Mouse (Mus musculus) ES-Bruce4 (cell line): ENCODE measurements at regions not wholly inside any gene's neighbourhood (a gene's known extent, or its start where the extent isn't known, plus 50 kb on each side); places are given as distances from the start of the nearest gene placed in this dataset.

Source experiments
- CTCF ChIP-seq: IDR thresholded peaks from one replicate; pipeline ENCODE4 v1.8.1; 2011; ENCODE audit warnings: low read depth, low read length
- POLR2A ChIP-seq: IDR thresholded peaks from one replicate; pipeline ENCODE4 v1.8.1; 2011; ENCODE audit warnings: low read length; ENCODE audit not compliant: insufficient read depth

GRCm38 (mm10) chr5:51917812-51918448 lies 272.4 kb downstream of the Dhx15 start:
- TF ChIP-seq CTCF (no peak), POLR2A (no peak)
